Mouse (Mus musculus) small intestine, adult 10 weeks (tissue): ENCODE results near the gene Camk2n2. TPM values are rescaled to one million over a fixed set of nuclear protein-coding genes. Genes with fewer than 3 reads are reported as not detected.

Experiments used
- polyA plus RNA-seq: library from polyadenylated mRNA; stranded (reverse); fragments of 350-450 nt; fragmentation: Illumina TruSeq; extraction: RNeasy Lipid Tissue Mini Kit (QIAGEN cat#74804); gene quantifications from one replicate; pipeline ENCODE4 v1.2.3, GENCODE M21; 2014; ENCODE audit warnings: low replicate concordance

Camk2n2 gene
- not detected for polyA plus RNA-seq

DNA sequence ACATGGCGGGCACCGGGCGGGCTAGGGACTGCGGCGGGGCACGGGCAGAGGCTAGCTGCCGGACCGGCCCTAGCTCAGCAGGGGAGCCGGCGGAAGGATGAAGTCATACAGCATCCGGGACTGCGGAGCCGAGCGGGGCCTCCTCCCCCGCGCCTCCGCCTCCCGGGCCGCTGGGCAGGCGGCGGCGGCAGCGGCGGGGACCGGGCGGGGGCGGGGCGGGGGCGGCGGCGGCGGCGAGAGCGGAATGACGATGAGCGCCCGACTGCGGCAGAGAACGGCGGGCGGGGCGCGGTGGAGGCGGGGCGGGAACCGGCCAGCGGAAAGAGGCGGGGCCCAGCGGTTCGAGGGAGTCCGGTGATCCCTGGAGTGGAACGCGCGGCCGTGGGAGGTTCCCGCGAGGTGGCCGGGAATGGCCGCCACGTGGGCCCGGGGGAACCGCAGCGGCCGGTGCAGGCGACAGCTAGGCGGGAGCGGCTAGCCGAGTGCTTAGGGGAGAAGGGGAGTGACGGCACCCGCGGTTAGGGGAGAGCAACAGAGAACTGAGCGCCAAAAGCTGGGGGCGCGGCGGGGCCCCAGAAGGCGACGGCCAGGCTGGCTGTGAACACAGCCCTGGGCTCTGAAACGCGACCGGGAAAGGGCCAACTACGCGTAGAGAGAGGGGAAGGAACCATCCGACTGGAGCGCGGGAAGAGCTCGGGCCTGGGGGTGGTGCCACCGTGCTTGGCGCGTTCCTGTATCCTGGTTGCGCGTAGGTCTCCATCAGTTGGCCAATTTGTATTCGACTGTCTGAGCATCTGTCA lies at the start of gene Camk2n2:
Camk2n2 (minus strand) TSS at position 97 of the 800 bp plus-strand sequence.

DNA sequence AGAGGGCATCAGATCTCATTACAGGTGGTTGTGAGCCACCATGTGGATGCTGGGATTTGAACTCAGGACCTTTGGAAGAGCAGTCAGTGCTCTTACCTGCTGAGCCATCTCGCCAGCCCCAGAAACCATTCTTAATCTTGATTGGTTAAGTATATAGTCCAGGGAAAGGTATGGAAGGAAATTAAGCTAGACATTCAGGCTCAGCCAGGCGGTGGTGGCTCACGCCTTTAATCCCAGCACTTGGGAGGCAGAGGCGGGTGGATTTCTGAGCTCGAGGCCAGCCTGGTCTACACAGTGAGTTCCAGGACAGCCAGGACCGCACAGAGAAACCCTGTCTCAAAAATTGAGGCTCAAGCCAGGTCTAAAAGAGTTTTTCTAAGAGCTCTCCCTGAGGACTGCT lies 46.9 kb upstream of the Camk2n2 start, which contains the start of gene Eif4g1:
Eif4g1 (plus strand) TSS at position 301 of the 400 bp plus-strand sequence.

DNA sequence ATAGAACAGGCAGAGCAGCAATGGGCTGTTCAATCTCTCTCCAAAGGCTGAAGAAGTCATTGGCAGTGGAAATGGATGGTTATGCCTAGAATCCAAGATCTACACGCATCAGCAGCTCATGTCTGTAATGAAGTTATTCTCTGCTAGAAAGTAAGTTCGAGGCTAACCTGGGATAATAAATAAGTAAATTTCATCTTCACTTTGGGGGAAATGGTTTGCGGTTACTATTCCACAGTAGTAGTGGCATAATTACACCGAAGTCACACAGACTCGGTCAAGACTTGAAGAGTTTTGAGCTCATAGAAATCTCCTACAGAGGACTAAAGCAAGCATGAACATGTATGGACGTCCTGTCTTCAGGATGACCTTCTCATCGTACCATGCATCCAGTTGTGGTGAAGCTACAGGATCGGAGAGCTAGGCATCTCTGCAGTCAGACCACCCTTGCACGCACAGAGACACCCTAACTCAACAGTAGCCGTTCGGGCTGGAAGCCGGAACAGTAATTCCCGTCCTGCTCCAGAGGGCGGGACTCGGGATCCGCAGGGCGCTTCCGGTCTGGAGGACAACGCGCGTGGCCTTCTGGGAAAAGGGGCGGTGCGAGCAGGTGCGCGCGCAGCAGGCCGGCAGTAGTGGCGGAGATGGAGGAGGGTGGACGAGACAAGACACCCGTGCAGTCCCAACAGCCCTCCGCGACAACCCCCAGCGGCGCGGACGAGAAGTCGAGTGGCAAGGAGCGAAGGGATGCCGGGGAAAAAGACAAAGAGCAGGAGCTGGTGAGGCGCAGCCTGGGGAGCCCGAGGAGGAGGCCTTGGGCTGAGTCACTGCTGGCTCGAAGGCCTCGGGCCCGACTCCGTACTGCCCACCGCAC lies 30.2 kb upstream of the Camk2n2 start, which contains the start of gene Psmd2:
Psmd2 (plus strand) TSS at position 577 of the 871 bp plus-strand sequence.

DNA sequence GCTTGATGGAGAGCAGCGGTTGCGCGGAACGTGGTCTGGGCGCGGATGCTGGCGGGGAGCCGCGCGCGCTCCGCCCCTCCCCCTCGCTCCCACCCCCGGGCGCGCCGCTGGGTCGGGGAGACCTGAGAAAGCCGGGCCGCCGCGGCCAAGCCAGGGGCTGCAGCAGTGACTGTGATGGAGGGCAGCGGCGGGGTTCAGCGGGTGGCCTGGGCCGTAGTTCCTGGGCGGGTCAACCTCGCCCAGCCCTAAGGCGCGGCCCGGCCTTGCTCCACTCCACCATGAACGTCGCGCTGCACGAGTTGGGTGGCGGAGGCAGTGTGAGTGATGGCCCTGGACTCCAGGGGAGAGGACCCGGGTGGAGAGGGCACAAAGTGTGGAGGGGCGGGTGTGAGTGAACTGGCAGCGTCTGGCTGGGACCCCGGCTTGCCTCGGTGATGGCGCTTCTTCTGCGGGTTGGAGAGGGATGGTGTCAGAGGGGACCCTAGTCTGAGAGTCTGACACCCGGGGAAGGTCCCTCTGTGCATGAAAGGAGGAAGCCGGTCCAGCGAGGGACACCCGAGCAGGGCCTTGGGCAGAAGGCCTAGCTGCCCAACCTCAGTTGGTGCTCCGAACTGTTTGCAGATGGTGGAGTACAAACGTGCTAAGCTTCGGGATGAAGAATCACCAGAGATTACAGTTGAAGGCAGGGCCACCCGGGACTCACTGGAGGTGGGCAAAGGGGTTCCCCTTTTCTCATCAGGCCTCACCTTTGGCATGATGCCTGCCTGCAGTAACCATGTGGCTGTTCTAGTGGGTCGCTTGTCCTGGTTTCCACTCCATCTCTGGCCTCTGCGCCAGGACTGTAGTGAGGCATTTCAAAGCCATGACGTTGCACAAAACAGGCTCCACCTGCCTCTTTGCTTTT lies 8.9 kb upstream of the Camk2n2 start, which contains the start of gene Ece2:
Ece2 (plus strand) TSS at position 98 of the 904 bp plus-strand sequence.

DNA sequence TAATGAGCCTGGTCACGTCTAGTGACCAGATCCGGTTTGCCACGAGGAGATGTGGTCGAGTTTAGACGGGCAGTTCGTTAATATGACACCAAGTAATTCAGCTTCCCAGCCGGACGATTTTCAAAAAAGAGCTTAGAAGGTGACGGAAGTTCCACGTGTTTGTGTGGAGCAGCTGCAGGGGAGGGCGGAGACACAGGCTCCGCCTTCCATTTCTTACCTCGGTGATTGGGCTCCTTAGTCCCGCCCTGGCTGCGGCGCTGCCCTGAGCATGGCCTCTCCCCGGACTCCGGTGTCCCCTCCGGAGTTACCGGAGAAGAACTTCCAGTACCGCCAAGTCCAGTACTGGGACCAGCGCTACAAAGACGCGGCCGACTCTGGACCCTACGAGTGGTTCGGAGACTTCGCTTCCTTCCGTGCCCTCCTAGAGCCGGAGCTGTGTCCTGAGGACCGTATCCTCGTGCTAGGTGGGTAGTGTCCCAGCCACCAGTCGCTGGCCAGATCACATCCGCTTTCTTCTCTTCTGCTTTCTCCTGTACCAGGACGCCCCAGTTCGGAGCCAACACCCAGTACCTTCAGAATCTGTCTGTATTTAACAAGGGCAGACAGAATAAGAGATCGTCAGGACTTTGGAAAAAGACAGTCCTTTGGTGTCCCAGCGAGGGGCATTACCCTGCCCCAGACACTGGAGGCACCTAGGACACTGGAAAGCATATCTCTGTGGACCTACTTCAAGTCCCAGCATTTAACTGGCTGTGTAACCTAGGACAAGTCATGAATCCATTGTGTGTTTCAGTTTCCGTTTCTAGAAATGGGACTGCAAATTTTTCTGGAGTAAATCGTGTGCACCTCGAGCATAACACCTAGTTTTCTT lies 9.5 kb downstream of the Camk2n2 start, which contains the start of the genes Eef1akmt4, Gm49333 and Alg3:
Eef1akmt4 (plus strand) TSS at position 237 of the 871 bp plus-strand sequence.
Gm49333 (plus strand) TSS at position 254 of the 871 bp plus-strand sequence.
Alg3 (minus strand) TSS at position 379 of the 871 bp plus-strand sequence.

DNA sequence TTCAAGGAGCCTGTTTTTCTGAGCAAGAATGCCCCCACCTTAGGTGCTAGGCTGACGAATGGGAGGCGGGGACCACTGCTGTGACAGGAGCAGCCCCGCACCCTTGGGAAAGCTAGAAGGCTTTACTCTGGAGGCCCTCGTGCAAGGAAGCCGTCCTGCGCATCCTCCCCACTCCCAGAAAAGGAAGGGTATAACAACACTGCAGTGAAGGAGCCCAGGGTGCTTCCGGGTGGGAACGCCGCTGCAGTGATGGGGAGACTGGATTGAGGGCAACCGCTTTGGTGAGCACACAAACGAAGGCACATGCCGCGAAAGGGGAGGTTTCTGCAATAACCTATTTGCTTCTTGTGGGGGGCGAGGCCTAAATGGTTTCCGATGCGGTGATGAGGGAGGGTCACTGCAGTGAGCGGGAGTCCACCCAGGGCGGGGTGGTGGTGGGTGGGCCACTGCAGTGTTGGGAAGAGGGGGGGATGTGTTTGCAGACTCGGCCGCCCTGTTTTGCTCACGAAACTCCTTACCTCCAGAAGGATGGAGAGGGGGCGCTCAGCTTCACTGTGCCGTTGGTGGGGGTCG lies 31.6 kb downstream of the Camk2n2 start, which contains the start of gene Vwa5b2:
Vwa5b2 (plus strand) TSS at position 106 of the 573 bp plus-strand sequence.

Other genes with a start within 250 kb of the Camk2n2 start
- 18.2 TPM for gene Abcc5, start 194.9 kb downstream of the Camk2n2 start, polyA plus RNA-seq
- 4.0 TPM for gene Eif2b5, start 122.5 kb downstream of the Camk2n2 start, polyA plus RNA-seq
- 16.9 TPM for gene Dvl3, start 104.3 kb downstream of the Camk2n2 start, polyA plus RNA-seq
- gene Ap2m1, start 85.8 kb downstream of the Camk2n2 start, polyA plus RNA-seq, result 90.7 TPM
- 6.6 TPM for gene Abcf3, start 72.7 kb downstream of the Camk2n2 start, polyA plus RNA-seq
- 0.41 TPM for gene Vwa5b2, start 31.8 kb downstream of the Camk2n2 start, polyA plus RNA-seq
- gene Eef1akmt4, start 9.7 kb downstream of the Camk2n2 start, polyA plus RNA-seq, result not detected
- gene Gm49333, start 9.7 kb downstream of the Camk2n2 start, polyA plus RNA-seq, result not detected
- 2.8 TPM for gene Alg3, start 9.6 kb downstream of the Camk2n2 start, polyA plus RNA-seq
- gene Ece2, start 8.5 kb upstream of the Camk2n2 start, polyA plus RNA-seq, result not detected
- gene Psmd2, start 30.4 kb upstream of the Camk2n2 start, polyA plus RNA-seq, result 40.4 TPM
- gene Eif4g1, start 47.0 kb upstream of the Camk2n2 start, polyA plus RNA-seq, result 95.9 TPM
- gene Fam131a, start 72.0 kb upstream of the Camk2n2 start, polyA plus RNA-seq, result not detected
- 17.3 TPM for gene Polr2h, start 96.4 kb upstream of the Camk2n2 start, polyA plus RNA-seq
- gene Clcn2, start 96.5 kb upstream of the Camk2n2 start, polyA plus RNA-seq, result 2.5 TPM
- gene Chrd, start 111.8 kb upstream of the Camk2n2 start, polyA plus RNA-seq, result not detected
- gene Thpo, start 113.2 kb upstream of the Camk2n2 start, polyA plus RNA-seq, result 0.22 TPM